Mouse (Mus musculus) embryonic facial prominence, embryonic 10.5 days (tissue): ENCODE results near the gene Vsnl1. TPM values are rescaled to one million over a fixed set of nuclear protein-coding genes. Genes with fewer than 3 reads are reported as not detected.

Experiments
- DNase-seq: peaks from one replicate; pipeline ENCODE4 v3.0.0-alpha.2; 2017; ENCODE audit warnings: low spot score
- H3K27ac ChIP-seq: fragments of 300-500 bp; sonication (generic); replicated peaks from 2 replicates; pipeline ENCODE4 v1.5.1; 2016; ENCODE audit warnings: mild to moderate bottlenecking
- H3K27me3 ChIP-seq: fragments of 300-500 bp; sonication (generic); replicated peaks from 2 replicates; pipeline ENCODE4 v1.6.1; 2016; ENCODE audit warnings: low read depth, mild to moderate bottlenecking; ENCODE audit not compliant: poor library complexity, severe bottlenecking
- H3K36me3 ChIP-seq: fragments of 300-500 bp; sonication (generic); replicated peaks from 2 replicates; pipeline ENCODE4 v1.6.1; 2016; ENCODE audit warnings: mild to moderate bottlenecking, moderate library complexity
- H3K4me1 ChIP-seq: fragments of 300-500 bp; sonication (generic); 2 replicates; pipeline ENCODE4 v1.6.1; 2016
- H3K4me3 ChIP-seq: fragments of 300-500 bp; sonication (generic); 2 replicates; pipeline ENCODE4 v1.5.1; 2016; ENCODE audit warnings: mild to moderate bottlenecking, moderate library complexity
- H3K9me3 ChIP-seq: fragments of 300-500 bp; sonication (generic); 2 replicates; pipeline ENCODE4 v1.6.1; 2016; ENCODE audit warnings: mild to moderate bottlenecking
- WGBS: fragments of 180-500 bp; shearing (Covaris S2); methylation state at CpG from one replicate; pipeline ENCODE4 v1.1.7; 2016; 5-methylcytosine and 5-hydroxymethylcytosine counted together
- microRNA-seq: library from miRNA; unstranded; fragments of <30 nt; microRNA quantifications from one replicate; pipeline ENCODE4, GENCODE M21; 2017
- polyA plus RNA-seq: library from polyadenylated mRNA; unstranded; fragments of >200 nt; fragmentation: Nextera tagmentation; extraction: Ambion mirVana; gene quantifications from 2 replicates; pipeline ENCODE4 v1.2.1, GENCODE M21; 2016

The Vsnl1 gene
- polyA plus RNA-seq, 1 experiment from 2014 or later, result 0.70 TPM

GRCm38 (mm10) chr12:11311106-11311505 is 125.3 kb downstream of the Vsnl1 start:
- DNase-seq, result no peak
- no peak overlapping the region for H3K4me3 ChIP-seq
- H3K4me1 ChIP-seq, result no peaks in the 10 kb centered on the region
- H3K27ac ChIP-seq, result no peak overlapping the region
- H3K27me3 ChIP-seq, result no peaks in the 10 kb centered on the region
- WGBS, result 93% methylated on average over 2 of the region's 2 CpGs
- H3K9me3 ChIP-seq, result no peaks in the 10 kb centered on the region
- H3K36me3 ChIP-seq, result peaks cover 83% of the 10 kb centered on the region

GRCm38 (mm10) chr12:11306753-11307645 is 129.4 kb downstream of the Vsnl1 start:
- WGBS, result 90% methylated on average over 8 of the region's 8 CpGs
- Histone ChIP-seq H3K4me3 (no peak overlapping the region), H3K9me3 (no peaks in the 10 kb centered on the region), H3K27ac (no peak overlapping the region), H3K27me3 (no peaks in the 10 kb centered on the region), H3K4me1 (no peaks in the 10 kb centered on the region), H3K36me3 (peaks cover 93% of the 10 kb centered on the region)
- no peak for DNase-seq

GRCm38 (mm10) chr12:11300858-11301257 is 135.6 kb downstream of the Vsnl1 start:
- WGBS, result 96% methylated on average over 1 of the region's 1 CpGs
- no peaks in the 10 kb centered on the region for H3K9me3 ChIP-seq

GRCm38 (mm10) chr12:11286382-11286781 is 150.0 kb downstream of the Vsnl1 start:
- no peak overlapping the region for H3K27ac ChIP-seq
- H3K27me3 ChIP-seq, result no peaks in the 10 kb centered on the region
- no peak overlapping the region for H3K4me3 ChIP-seq
- H3K36me3 ChIP-seq, result peaks cover 97% of the 10 kb centered on the region
- no peaks in the 10 kb centered on the region for H3K4me1 ChIP-seq
- DNase-seq, result no peak
- WGBS, result 92% methylated on average over 2 of the region's 2 CpGs
- no peaks in the 10 kb centered on the region for H3K9me3 ChIP-seq

More at GRCm38 (mm10) chr12:11300858-11301257, 135.6 kb downstream of the Vsnl1 start:
- no peaks in the 10 kb centered on the region for H3K27me3 ChIP-seq
- no peak for DNase-seq
- H3K36me3 ChIP-seq, result peaks cover 95% of the 10 kb centered on the region
- H3K4me1 ChIP-seq, result no peaks in the 10 kb centered on the region
- no peak overlapping the region for H3K27ac ChIP-seq
- H3K4me3 ChIP-seq, result no peak overlapping the region

- Histone ChIP-seq H3K27me3 (no peaks in the 10 kb centered on the region), H3K9me3 (no peaks in the 10 kb centered on the region), H3K4me3 (no peak overlapping the region), H3K4me1 (no peaks in the 10 kb centered on the region), H3K36me3 (peaks cover 94% of the 10 kb centered on the region), H3K27ac (no peak overlapping the region)
- no peak for DNase-seq
- 94% methylated on average over 2 of the region's 2 CpGs for WGBS
Observed at GRCm38 (mm10) chr12:11281584-11281983, 154.8 kb downstream of the Vsnl1 start.

GRCm38 (mm10) chr12:11279886-11280285 is 156.5 kb downstream of the Vsnl1 start:
- no peak for DNase-seq
- H3K36me3 ChIP-seq, result peaks cover 89% of the 10 kb centered on the region
- no peak overlapping the region for H3K27ac ChIP-seq
- no peaks in the 10 kb centered on the region for H3K9me3 ChIP-seq
- H3K27me3 ChIP-seq, result no peaks in the 10 kb centered on the region
- H3K4me3 ChIP-seq, result no peak overlapping the region
- 89% methylated on average over 3 of the region's 3 CpGs for WGBS
- H3K4me1 ChIP-seq, result no peaks in the 10 kb centered on the region

GRCm38 (mm10) chr12:11277207-11277606 is 159.2 kb downstream of the Vsnl1 start:
- Histone ChIP-seq H3K27me3 (no peaks in the 10 kb centered on the region), H3K4me1 (no peaks in the 10 kb centered on the region), H3K4me3 (no peak overlapping the region), H3K27ac (no peak overlapping the region), H3K36me3 (peaks cover 90% of the 10 kb centered on the region), H3K9me3 (no peaks in the 10 kb centered on the region)
- WGBS, result 93% methylated on average over 6 of the region's 6 CpGs
- no peak for DNase-seq

- Histone ChIP-seq H3K4me1 (no peaks in the 10 kb centered on the region), H3K27me3 (no peaks in the 10 kb centered on the region), H3K27ac (no peak overlapping the region), H3K9me3 (no peaks in the 10 kb centered on the region), H3K4me3 (no peak overlapping the region), H3K36me3 (peaks cover 92% of the 10 kb centered on the region)
- DNase-seq, result no peak
- 92% methylated on average over 2 of the region's 2 CpGs for WGBS
Observed at GRCm38 (mm10) chr12:11276632-11277031, 159.8 kb downstream of the Vsnl1 start.

Small RNAs within 50 kb of the gene (microRNA-seq; reads per million reads assigned to microRNA genes)
- not detected for gene Mir7675

Other genes starting within 250 kb of the Vsnl1 start
- not detected in 2 replicates for gene Msgn1, start 227.6 kb downstream of the Vsnl1 start, polyA plus RNA-seq
- 17.2 and 20.0 TPM in 2 replicates for gene Gen1, start 170.8 kb downstream of the Vsnl1 start, polyA plus RNA-seq
- gene Smc6, start 170.7 kb downstream of the Vsnl1 start, polyA plus RNA-seq, result 134 and 135 TPM in 2 replicates
- 0.26 and 0.36 TPM in 2 replicates for gene Rad51ap2, start 19.5 kb upstream of the Vsnl1 start, polyA plus RNA-seq